Mouse (Mus musculus) thymus, postnatal 25 days (tissue): Measurements from ENCODE around the gene Tbx20.

ENCODE experiments used
- DNase-seq: peaks from one replicate; pipeline ENCODE4 v3.0.0; 2022

Tbx20 gene

DNA sequence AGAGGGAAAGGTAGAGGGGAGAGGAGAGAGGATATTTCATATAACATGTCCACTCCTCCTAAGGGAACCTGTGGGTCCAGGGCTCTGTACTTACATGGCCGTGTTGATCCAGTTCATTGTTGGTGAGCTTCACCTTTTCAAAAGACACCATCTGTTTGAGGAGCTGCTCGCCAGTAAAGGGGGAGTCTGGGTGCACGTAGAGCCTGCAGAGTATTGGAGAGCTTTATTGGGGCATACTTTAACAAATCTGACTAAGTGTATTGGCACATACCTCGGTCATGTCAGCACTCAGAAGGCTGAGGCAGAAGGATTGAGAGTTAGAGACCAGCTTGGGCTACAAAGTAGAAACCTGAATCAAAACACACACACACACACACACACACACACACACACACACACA is 8.5 kb downstream of the Tbx20 start:
- no peak for DNase-seq

- DNase-seq: no peak
Observed at GRCm38 (mm10) chr9:24760461-24760860, 13.6 kb downstream of the Tbx20 start.

DNA sequence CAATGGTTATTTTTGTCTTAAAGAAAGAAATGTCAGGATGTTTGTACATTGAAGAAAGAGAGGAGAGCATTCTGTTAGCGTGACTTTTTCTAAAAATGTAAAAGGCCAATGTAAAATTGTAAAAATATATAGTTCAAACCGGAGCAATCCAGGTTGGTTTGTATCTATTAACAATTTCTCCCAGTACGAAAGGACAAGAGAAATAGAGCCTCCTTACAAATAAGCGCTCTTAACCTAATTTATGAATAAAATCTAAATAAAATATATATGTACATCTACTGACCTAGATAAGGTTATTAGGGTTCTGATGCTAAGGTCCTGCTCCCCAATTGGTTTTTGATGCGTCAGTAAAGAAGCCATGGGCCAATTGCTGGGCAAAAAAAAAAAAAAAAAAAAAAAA is 29.1 kb downstream of the Tbx20 start:
- no peak for DNase-seq

GRCm38 (mm10) chr9:24701246-24701645 is 72.9 kb downstream of the Tbx20 start:
- no peak for DNase-seq

GRCm38 (mm10) chr9:24696405-24696778 is 77.7 kb downstream of the Tbx20 start:
- no peak for DNase-seq

DNA sequence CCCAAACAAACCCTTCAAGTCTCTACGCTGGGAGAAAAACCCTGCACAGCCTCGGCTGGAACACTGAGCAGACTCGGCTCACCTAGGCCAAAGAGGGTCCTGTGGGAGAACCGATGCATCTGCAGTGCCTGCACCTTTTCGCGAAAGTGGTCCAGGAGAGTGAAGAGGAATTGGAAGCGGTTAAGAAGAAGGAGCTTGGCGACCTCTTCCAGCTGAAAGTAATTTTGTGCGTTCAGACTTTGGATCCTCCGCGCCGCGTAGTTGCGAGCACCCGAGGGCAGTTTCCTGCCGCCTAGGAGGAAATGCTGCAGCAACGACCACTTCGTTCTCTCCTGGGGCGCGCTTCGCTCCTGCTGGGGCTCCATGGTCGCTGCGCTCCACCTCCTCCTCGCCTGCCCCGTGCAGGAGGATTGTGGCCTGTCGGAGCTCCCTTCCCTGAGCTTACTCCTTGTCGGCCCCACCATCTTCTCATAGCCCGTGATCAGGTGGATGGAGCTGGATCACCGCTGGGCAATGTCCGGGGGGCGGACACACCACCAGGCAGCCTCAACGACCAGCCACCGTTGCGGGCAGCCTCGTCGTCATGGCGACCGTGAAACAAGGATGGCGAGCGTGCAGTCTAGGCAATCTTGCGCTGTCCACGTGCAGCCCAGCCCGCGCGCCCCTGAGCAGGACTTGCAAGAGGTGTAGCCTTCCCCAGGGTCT is 78.3 kb downstream of the Tbx20 start, which contains the start of gene Dpy19l2:
Dpy19l2 (minus strand) TSS at position 594 of the 705 bp plus-strand sequence.
- DNase-seq: no peak
